Mouse (Mus musculus): ENCODE measurements around the gene Best1.

Best1 gene

GRCm38 (mm10) chr19:10022414-10023303 is 21.2 kb upstream of the Best1 start:
- DNase-seq (ENCODE audit: low spot score in 2 of 2), result no peak

DNA sequence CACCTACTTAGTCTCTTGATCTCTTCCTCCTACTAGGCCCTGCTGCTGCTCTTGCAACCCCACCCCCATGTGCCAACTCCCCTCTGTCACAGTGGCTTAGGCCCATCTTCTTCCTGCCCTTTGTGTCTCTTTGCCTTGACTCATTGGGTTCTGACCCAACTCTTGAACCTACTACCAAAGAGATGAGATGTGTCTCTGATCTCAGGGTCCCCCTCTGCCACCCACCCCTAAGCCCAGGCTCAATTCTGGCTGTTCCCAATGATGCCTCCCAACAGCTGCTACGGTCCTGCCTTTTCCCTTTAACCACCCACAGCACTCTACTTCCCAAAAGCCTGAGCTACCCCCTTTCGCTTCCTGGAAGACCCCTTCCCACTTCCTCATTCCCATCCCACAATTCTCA is 20.5 kb upstream of the Best1 start:
- DNase-seq (ENCODE audit: low spot score in 2 of 2), result no peak

- DNase-seq (ENCODE audit: low spot score in 2 of 2), result no peak
These were observed 17.9 kb upstream of the Best1 start for GRCm38 (mm10) chr19:10019214-10019760.

GRCm38 (mm10) chr19:10018527-10018818 is 17.0 kb upstream of the Best1 start:
- no peak for DNase-seq (ENCODE audit: low spot score in 2 of 2)

- peak; percentile 86 to 87 for DNase-seq (ENCODE audit: low spot score in 2 of 2)
These were observed 16.4 kb upstream of the Best1 start for GRCm38 (mm10) chr19:10017637-10018526.

DNA sequence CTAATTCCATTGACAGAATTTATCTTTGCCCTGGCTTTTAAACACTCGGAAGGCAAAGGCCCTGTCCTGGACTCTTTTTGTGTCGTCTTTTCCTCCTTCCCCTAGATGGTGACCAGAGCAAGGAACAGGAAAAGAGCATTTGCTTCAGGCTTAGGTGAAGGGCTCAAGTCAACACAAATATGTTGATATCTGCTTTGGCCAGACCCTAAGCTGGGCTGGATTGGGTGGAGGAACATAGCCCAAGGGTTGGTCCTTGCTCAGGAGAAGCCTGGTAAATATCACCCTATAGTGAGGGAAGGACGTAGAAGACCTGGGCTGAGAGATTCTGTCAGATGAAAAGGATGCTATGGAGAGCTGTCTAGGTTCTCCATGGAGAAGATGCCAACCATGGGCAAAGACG is 14.7 kb upstream of the Best1 start:
- no peak for DNase-seq (ENCODE audit: low spot score in 2 of 2)

GRCm38 (mm10) chr19:10015442-10015841 is 14.0 kb upstream of the Best1 start:
- no peak for DNase-seq (ENCODE audit: low spot score in 2 of 2)

DNA sequence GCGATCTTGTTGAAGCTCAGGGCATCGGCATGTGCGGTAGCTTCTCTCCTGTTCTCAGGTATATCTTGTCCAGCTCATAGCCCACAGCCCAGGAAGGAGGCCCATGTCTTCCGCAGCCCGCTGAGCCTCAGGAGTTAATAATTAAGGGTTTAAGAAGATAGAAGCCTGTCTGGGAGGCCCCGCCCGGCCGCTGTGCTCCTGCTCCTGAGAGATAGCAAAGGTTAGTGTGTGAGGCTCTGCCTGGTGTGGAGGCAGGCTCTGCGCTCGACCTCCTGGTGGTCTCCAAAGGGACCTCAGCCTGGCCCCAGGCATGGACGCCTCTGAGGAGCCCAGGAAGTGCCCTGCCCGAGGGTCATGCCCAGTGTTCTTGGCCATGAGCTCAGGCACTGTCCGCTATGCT is 13.4 kb upstream of the Best1 start:
- DNase-seq (ENCODE audit: low spot score in 2 of 2), result no peak

- DNase-seq (ENCODE audit: low spot score in 2 of 2), result peak in 1 of 2 experiments; percentile 67
These were observed 12.5 kb upstream of the Best1 start for GRCm38 (mm10) chr19:10013913-10014312.

- DNase-seq (ENCODE audit: low spot score in 2 of 2), result no peak
These were observed 11.9 kb upstream of the Best1 start for GRCm38 (mm10) chr19:10013348-10013747.

- peak; percentile 75 to 78 for DNase-seq (ENCODE audit: low spot score in 2 of 2)
These were observed 11.4 kb upstream of the Best1 start for GRCm38 (mm10) chr19:10012827-10013278.

DNA sequence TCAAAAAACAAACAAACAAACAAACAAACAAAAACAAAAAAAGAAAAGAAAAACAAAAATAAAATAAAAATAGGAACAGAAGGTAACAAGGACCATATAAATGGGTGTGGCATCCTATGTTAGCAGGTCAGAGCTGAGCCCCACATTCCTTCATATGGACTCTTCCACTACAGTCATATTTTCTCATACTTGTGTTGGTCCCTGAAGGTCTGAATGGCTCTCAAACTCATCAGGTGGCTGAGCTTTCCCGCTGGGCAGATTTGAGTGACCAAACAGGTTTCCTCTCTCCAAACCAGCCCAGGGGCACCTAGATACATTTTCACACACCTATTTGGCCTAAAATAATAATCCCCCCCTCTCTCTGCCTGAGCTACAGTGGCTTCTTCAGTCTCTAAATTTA is 10.0 kb upstream of the Best1 start:
- no peak for DNase-seq (ENCODE audit: low spot score in 2 of 2)

DNA sequence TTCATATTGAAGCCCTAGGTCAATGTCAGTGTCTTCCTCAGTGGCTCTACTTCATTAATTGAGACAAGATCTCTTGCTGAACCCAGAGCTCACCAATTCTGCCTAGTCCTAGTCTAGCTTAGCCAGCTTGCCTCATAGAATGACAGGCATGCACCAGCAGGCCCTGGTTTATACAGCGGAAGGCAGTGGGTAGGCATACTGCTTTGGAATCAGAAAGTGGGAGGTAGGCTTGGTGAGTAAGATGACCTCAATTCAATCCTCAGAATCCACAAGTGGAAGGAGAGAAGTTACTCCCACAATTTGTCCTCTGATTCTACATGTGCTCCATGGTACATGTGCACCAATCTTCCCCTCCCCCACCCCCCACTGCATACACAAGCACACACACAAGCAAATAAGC is 2.3 kb upstream of the Best1 start:
- DNase-seq (ENCODE audit: low spot score in 2 of 2), result no peak

DNA sequence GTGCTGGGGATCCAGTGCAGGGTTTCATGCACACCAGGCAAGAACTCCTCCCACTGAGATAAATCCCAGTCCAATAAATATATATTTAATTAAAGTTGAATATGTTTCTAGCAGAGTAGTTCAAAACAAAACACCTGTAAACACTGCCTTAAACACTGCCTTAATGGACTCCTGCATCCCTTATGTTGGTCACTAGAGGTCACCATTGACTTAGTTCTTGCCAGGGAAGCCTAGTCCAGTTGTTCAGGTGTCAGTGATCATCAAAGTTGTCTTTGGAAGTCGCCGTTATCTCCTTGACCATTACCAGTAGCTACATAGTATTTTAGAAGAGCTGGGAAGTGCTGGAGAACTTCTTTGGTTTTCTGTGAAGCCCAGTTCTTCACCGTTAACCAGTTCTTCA is 1.1 kb downstream of the Best1 start:
- no peak for DNase-seq (ENCODE audit: low spot score in 2 of 2)

GRCm38 (mm10) chr19:9998736-9999486 is 2.5 kb downstream of the Best1 start:
- no peak for DNase-seq (ENCODE audit: low spot score in 2 of 2)

- DNase-seq (ENCODE audit: low spot score in 2 of 2), result no peak
These were observed 3.4 kb downstream of the Best1 start for GRCm38 (mm10) chr19:9998063-9998416.

GRCm38 (mm10) chr19:9997204-9998062 is 4.0 kb downstream of the Best1 start:
- DNase-seq (ENCODE audit: low spot score in 2 of 2), result no peak

DNA sequence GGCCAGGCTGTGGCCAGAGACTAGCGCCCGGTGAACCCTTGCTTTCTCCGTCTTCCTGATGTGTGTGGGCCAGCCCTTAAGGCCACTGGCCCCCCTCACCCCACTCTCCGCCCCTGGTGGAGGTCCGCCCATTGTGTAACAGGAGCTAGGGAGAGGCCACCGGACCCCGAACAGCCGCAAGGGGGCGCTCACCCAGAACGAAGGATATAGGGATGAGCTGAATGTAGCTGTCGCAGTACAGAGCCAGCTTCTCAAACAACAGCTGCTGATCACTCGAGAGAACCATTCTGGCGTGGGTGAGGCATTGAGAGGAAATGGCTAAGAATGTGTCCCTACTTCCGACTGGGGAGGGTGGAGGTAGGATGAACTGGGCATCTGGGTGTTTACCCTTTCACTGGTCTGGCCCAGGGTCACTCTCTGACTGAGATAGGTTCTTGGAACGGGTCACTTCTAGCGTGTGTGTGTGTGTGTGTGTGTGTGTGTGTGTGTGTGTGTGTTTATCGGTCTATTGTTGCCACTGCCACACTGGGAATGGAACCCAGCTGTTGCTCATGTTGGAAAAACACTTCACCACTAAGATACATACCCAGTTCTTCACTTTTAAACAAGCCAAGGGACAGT is 8.3 kb downstream of the Best1 start:
- DNase-seq (ENCODE audit: low spot score in 2 of 2), result peak; percentile 89 to 98

GRCm38 (mm10) chr19:9992011-9992958 is 9.1 kb downstream of the Best1 start:
- DNase-seq (ENCODE audit: low spot score in 2 of 2), result no peak
